Mouse (Mus musculus) heart, postnatal 10 days (tissue): Measurements from ENCODE around the gene Sstr3. TPM values are rescaled to one million over a fixed set of nuclear protein-coding genes. Genes with fewer than 3 reads are reported as not detected.
A peak's percentile ranks its signal among the peaks of the same experiment; 100 is the strongest.

Experiments
- DNase-seq, 2 experiments: peaks; one replicate each; pipeline ENCODE4 v3.0.0; 2021
- intact Hi-C: fragments of 180-260 bp; cut with DNase I; formaldehyde crosslinking; loops from one replicate; pipeline ENCODE4 v1.15.1; 2025
- total RNA-seq, 2 experiments: library from RNA; stranded (reverse); gene quantifications; 2 replicates each; pipeline ENCODE4 v1.2.3; 2021

Gene Sstr3
- total RNA-seq, 2 experiments from 2014 or later: 0.20 TPM; not detected in 1

- intact Hi-C loops: no loop called here
- no peak for DNase-seq
Observed at GRCm38 (mm10) chr15:78563344-78563743, 18.9 kb upstream of the Sstr3 start.

GRCm38 (mm10) chr15:78559141-78559979, 14.9 kb upstream of the Sstr3 start:
- intact Hi-C loops: no loop called here
- no peak for DNase-seq

GRCm38 (mm10) chr15:78557693-78558535, 13.4 kb upstream of the Sstr3 start:
- DNase-seq: no peak
- intact Hi-C loops: no loop called here

GRCm38 (mm10) chr15:78554545-78555313, 10.2 kb upstream of the Sstr3 start:
- peak in 1 of 2 experiments; percentile 29 for DNase-seq
- intact Hi-C loops: no loop called here

GRCm38 (mm10) chr15:78549189-78549734, 4.8 kb upstream of the Sstr3 start:
- intact Hi-C loops: no loop called here
- DNase-seq: no peak

- intact Hi-C loops: no loop called here
- DNase-seq: no peak
Observed at GRCm38 (mm10) chr15:78548711-78549110, 4.2 kb upstream of the Sstr3 start.

GRCm38 (mm10) chr15:78548336-78548665, 3.8 kb upstream of the Sstr3 start:
- DNase-seq: no peak
- intact Hi-C loops: no loop called here

GRCm38 (mm10) chr15:78547415-78548335, 3.2 kb upstream of the Sstr3 start:
- peak; percentile 54 to 67 for DNase-seq
- intact Hi-C loops: loop anchor here (1.0 kb wide), 1 partner anchor 100 kb away; no protein-coding TSS in a partner anchor

GRCm38 (mm10) chr15:78546060-78546459, 1.6 kb upstream of the Sstr3 start:
- intact Hi-C loops: no loop called here
- DNase-seq: no peak

- DNase-seq: no peak
Observed at GRCm38 (mm10) chr15:78544041-78544440, 444 bp downstream of the Sstr3 start.

GRCm38 (mm10) chr15:78542767-78543303, 1.6 kb downstream of the Sstr3 start:
- no peak for DNase-seq
- intact Hi-C loops: no loop called here

More at GRCm38 (mm10) chr15:78544041-78544440, 444 bp downstream of the Sstr3 start:
- intact Hi-C loops: no loop called here

- intact Hi-C loops: no loop called here
- no peak for DNase-seq
Observed at GRCm38 (mm10) chr15:78542098-78542766, 2.3 kb downstream of the Sstr3 start.

- intact Hi-C loops: no loop called here
- DNase-seq: peak; percentile 75 to 76
Observed at GRCm38 (mm10) chr15:78541606-78542005, 2.9 kb downstream of the Sstr3 start.

GRCm38 (mm10) chr15:78541036-78541435, 3.4 kb downstream of the Sstr3 start:
- intact Hi-C loops: no loop called here
- no peak for DNase-seq

- DNase-seq: no peak
- intact Hi-C loops: no loop called here
Observed at GRCm38 (mm10) chr15:78535723-78536421, 8.6 kb downstream of the Sstr3 start.

- intact Hi-C loops: loop anchor here (2.0 to 5.0 kb wide), 2 partner anchors 49 to 356 kb away; no protein-coding TSS in a partner anchor
- no peak for DNase-seq
Observed at GRCm38 (mm10) chr15:78533346-78533835, 11.1 kb downstream of the Sstr3 start.

- intact Hi-C loops: loop anchor here (1.0 to 5.0 kb wide), 4 partner anchors 18 to 355 kb away; no protein-coding TSS in a partner anchor
- no peak for DNase-seq
Observed at GRCm38 (mm10) chr15:78532566-78533345, 11.7 kb downstream of the Sstr3 start.
